Mouse (Mus musculus) CH12.LX (cell line): ENCODE results near the gene Trpc7. TPM values are rescaled to one million over a fixed set of nuclear protein-coding genes. Genes with fewer than 3 reads are reported as not detected.

Experiments
- DNase-seq: peaks from one replicate; pipeline ENCODE4 v3.0.0-alpha.2; 2013; ENCODE audit errors: extremely low read depth
- H3K27ac ChIP-seq: 2 replicates; pipeline ENCODE4 v1.5.1; 2012; ENCODE audit warnings: low read depth, mild to moderate bottlenecking, control low read depth, moderate library complexity; ENCODE audit not compliant: insufficient read depth
- H3K27me3 ChIP-seq: replicated peaks from 2 replicates; pipeline ENCODE3; 2012; ENCODE audit warnings: inconsistent platforms
- H3K36me3 ChIP-seq, 2 experiments: replicated peaks in 1 of 2; 2 replicates each; pipeline versions ENCODE3 to v1.6.1; 2012; ENCODE audit warnings: inconsistent platforms in 1 of 2, low read length in 1 of 2, mild to moderate bottlenecking in 1 of 2, mixed read lengths in 1 of 2, moderate library complexity in 1 of 2; ENCODE audit not compliant: control insufficient read depth in 1 of 2, insufficient read depth in 1 of 2
- H3K4me1 ChIP-seq, 2 experiments: 2 replicates each; pipeline ENCODE4 v1.6.1; 2012; ENCODE audit warnings: inconsistent platforms in 1 of 2, moderate library complexity in 1 of 2; ENCODE audit not compliant: insufficient read depth in 2 of 2, control insufficient read depth in 1 of 2
- H3K4me2 ChIP-seq: 2 replicates; pipeline ENCODE4 v1.6.1; 2012; ENCODE audit warnings: low read depth, mild to moderate bottlenecking, control low read depth; ENCODE audit not compliant: poor library complexity, insufficient read depth, severe bottlenecking
- H3K4me3 ChIP-seq, 3 experiments: fragments of 150-350 bp in 1 of 3; sonication (generic) in 1 of 3; replicated peaks in 1 of 3; 2 replicates each; pipeline versions ENCODE3 to v1.5.1; 2011 to 2012; ENCODE audit warnings: low read depth in 2 of 3, low read length in 2 of 3, mild to moderate bottlenecking in 2 of 3, moderate library complexity in 2 of 3, control low read depth in 1 of 3, improper control_type of control experiment in 1 of 3, inconsistent platforms in 1 of 3, mixed read lengths in 1 of 3; ENCODE audit not compliant: poor library complexity in 1 of 3
- H3K79me2 ChIP-seq: replicated peaks from 2 replicates; pipeline ENCODE4 v1.6.1; 2012; ENCODE audit warnings: mild to moderate bottlenecking, moderate library complexity; ENCODE audit not compliant: control insufficient read depth, poor library complexity, insufficient read depth, severe bottlenecking; ENCODE audit errors: extremely low read depth
- H3K9ac ChIP-seq: 2 replicates; pipeline ENCODE4 v1.6.1; 2012; ENCODE audit warnings: low read depth, mild to moderate bottlenecking, control low read depth, moderate library complexity; ENCODE audit not compliant: insufficient read depth
- H3K9me3 ChIP-seq: replicated peaks from 2 replicates; pipeline ENCODE3; 2012; ENCODE audit warnings: low read length, inconsistent platforms, mixed read lengths
- BHLHE40 ChIP-seq: IDR thresholded peaks from 2 replicates; pipeline ENCODE4 v1.6.1; 2011; ENCODE audit warnings: mild to moderate bottlenecking, low read depth, low read length, improper control_type of control experiment
- CHD1 ChIP-seq: IDR thresholded peaks from 2 replicates; pipeline ENCODE4 v1.6.1; 2012; ENCODE audit warnings: low read depth, low read length, improper control_type of control experiment, inconsistent platforms
- CTCF ChIP-seq, 2 experiments: IDR thresholded peaks in 1 of 2; conservative IDR thresholded peaks in 1 of 2; 2 replicates each; pipeline ENCODE4 v1.5.1; 2011 to 2012; ENCODE audit warnings: low read depth in 2 of 2, low read length in 2 of 2, improper control_type of control experiment in 1 of 2, inconsistent platforms in 1 of 2, mild to moderate bottlenecking in 1 of 2, moderate library complexity in 1 of 2
- EP300 ChIP-seq: IDR thresholded peaks from 2 replicates; pipeline ENCODE4 v1.6.1; 2011; ENCODE audit warnings: low read length, improper control_type of control experiment
- GABPA ChIP-seq: IDR thresholded peaks from 2 replicates; pipeline ENCODE4 v1.6.1; 2012; ENCODE audit warnings: low read depth, low read length, improper control_type of control experiment, inconsistent platforms; ENCODE audit not compliant: insufficient replicate concordance
- IRF4 ChIP-seq: IDR thresholded peaks from 2 replicates; pipeline ENCODE4 v1.6.1; 2014; ENCODE audit warnings: low read depth, mild to moderate bottlenecking, inconsistent platforms, low read length, improper control_type of control experiment
- JUN ChIP-seq: IDR thresholded peaks from 2 replicates; pipeline ENCODE4 v1.6.1; 2011; ENCODE audit warnings: low read depth, mild to moderate bottlenecking, low read length, improper control_type of control experiment, moderate library complexity; ENCODE audit not compliant: insufficient read depth
- JUND ChIP-seq: conservative IDR thresholded peaks from 2 replicates; pipeline ENCODE4 v1.6.1; 2011; ENCODE audit warnings: low read depth, low read length, improper control_type of control experiment
- KAT2A ChIP-seq: IDR thresholded peaks from 2 replicates; pipeline ENCODE4 v1.6.1; 2012; ENCODE audit warnings: low read length, improper control_type of control experiment, inconsistent platforms; ENCODE audit not compliant: insufficient replicate concordance
- MAFK ChIP-seq: IDR thresholded peaks from 2 replicates; pipeline ENCODE4 v1.6.1; 2011; ENCODE audit warnings: low read length, improper control_type of control experiment; ENCODE audit not compliant: insufficient replicate concordance
- MAX ChIP-seq: IDR thresholded peaks from 2 replicates; pipeline ENCODE4 v1.6.1; 2011; ENCODE audit warnings: low read length, improper control_type of control experiment
- MEF2A ChIP-seq: IDR thresholded peaks from 2 replicates; pipeline ENCODE4 v1.6.1; 2014; ENCODE audit warnings: low read depth, mild to moderate bottlenecking, inconsistent platforms, low read length, improper control_type of control experiment, borderline replicate concordance
- NELFE ChIP-seq: IDR thresholded peaks from 2 replicates; pipeline ENCODE4 v1.6.1; 2011; ENCODE audit warnings: low read depth, low read length, improper control_type of control experiment
- PAX5 ChIP-seq: IDR thresholded peaks from 2 replicates; pipeline ENCODE4 v1.6.1; 2012; ENCODE audit warnings: low read length, inconsistent platforms, mixed read lengths
- RAD21 ChIP-seq: IDR thresholded peaks from 2 replicates; pipeline ENCODE4 v1.6.1; 2011; ENCODE audit warnings: low read depth, mild to moderate bottlenecking, low read length, improper control_type of control experiment, moderate library complexity
- RCOR1 ChIP-seq: conservative IDR thresholded peaks from 2 replicates; pipeline ENCODE4 v1.6.1; 2012; ENCODE audit warnings: low read depth, mild to moderate bottlenecking, inconsistent platforms, low read length, improper control_type of control experiment
- USF1 ChIP-seq: IDR thresholded peaks from 2 replicates; pipeline ENCODE4 v1.6.1; 2014; ENCODE audit warnings: low read depth, mild to moderate bottlenecking, inconsistent platforms, low read length, improper control_type of control experiment
- ZNF384 ChIP-seq: IDR thresholded peaks from 2 replicates; pipeline ENCODE4 v1.6.1; 2012; ENCODE audit warnings: low read depth, low read length, improper control_type of control experiment, inconsistent platforms
- dilution Hi-C: fragments of 300-500 bp; cut with MboI; formaldehyde crosslinking; loops from 2 replicates; pipeline ENCODE4 v1.14.3; 2020; ENCODE audit warnings: low sequenced_read_pairs; ENCODE audit not compliant: extremely low pct_unique_long_range_greater_than_20kb, extremely low pct_ligation_motif_present
- in situ Hi-C: fragments of 300-500 bp; cut with MboI; formaldehyde crosslinking; loops from 3 replicates; pipeline ENCODE4 v1.14.3; 2019; ENCODE audit warnings: low sequenced_read_pairs, low pct_ligation_motif_present, low pct_unique_long_range_greater_than_20kb, mixed read lengths
- polyA plus RNA-seq: library from polyadenylated mRNA; unstranded; fragments of >175 nt; gene quantifications from 2 replicates; pipeline ENCODE4 v1.2.1, GENCODE M21; 2012; ENCODE audit warnings: low read depth; ENCODE audit not compliant: insufficient read length
- total RNA-seq, 2 experiments: library from RNA; depleted of rRNA; stranded (reverse); fragments of 300-350 nt in 1 of 2; fragments of >200 nt in 1 of 2; gene quantifications; 2 replicates each; pipeline ENCODE4 v1.2.3; 2012 to 2014

Gene Trpc7
- total and polyA plus RNA-seq, 3 experiments, result not detected

DNA sequence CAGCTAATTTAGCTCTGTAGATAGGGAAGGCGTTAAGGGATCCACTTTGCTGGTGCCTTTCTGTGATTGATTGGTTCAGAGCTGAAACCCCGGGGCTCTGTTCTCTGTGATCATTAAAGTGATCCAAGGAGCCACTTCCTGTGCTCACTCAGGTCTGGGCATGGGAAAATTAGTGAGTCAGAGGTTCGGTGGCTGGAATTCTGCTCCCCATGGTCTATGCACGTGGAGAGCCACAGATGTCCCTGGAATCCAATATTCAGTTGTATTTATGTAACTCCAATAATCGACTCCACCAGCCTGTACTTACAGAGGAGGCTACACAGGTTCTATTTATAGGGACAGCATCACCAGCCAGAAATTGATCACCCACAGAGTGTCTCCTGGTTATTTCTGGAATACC, 129.6 kb downstream of the Trpc7 start:
- dilution Hi-C loops, result no loop called here
- H3K4me2 ChIP-seq, result no peak overlapping the region
- in situ Hi-C loops, result no loop called here
- no peak for DNase-seq
- no peaks in the 10 kb centered on the region for H3K4me1 ChIP-seq
- no peak for TF ChIP-seq CHD1
- no peak for TF ChIP-seq MAFK
- peaks cover 78% of the 10 kb centered on the region for H3K27me3 ChIP-seq
- H3K9me3 ChIP-seq, result peaks cover 10% of the 10 kb centered on the region
- H3K4me3 ChIP-seq, result no peak overlapping the region
- H3K9ac ChIP-seq, result no peak overlapping the region
- H3K27ac ChIP-seq, result no peak overlapping the region
- no peaks in the 10 kb centered on the region for H3K36me3 ChIP-seq
- no peaks in the 10 kb centered on the region for H3K79me2 ChIP-seq

DNA sequence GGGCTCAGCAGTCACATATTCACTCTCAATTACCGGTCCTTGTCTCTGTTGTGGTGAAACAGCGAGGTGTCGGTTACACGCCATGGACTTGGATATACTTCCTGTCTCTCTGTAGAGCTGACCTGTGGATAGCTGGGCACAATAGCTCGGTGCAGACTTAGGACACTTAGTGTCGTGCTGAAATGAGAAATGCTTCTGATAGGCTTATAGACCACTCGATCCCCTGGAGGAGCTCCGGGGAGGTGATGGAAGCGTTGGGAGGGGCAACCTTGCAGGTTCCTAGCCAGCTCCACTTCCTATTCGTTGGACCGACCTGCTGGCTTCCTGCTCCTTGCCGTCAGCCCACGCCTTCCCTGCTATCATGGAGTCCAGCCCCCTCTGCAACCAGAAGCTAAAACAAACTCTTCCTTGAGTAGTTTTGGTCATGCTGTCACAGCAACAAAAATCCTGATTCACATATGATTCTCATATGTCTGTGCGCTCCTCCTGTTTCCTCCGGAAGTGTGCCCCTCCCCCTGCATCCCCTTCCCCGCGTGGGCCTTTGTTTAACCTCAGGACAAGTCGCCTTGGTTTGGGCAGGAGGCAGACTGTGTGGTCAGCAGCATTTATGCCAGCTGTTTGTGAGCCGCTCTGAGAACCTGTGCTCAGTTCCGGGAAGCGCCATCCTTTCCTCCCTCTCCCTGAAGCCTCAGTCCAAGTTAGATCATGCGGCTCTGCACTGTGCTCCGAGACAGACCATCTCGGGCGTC, 130.3 kb downstream of the Trpc7 start:
- DNase-seq, result no peak
- Histone ChIP-seq H3K9ac (no peak overlapping the region), H3K79me2 (no peaks in the 10 kb centered on the region), H3K4me3 (no peak overlapping the region), H3K27ac (no peak overlapping the region), H3K4me2 (no peak overlapping the region), H3K36me3 (no peaks in the 10 kb centered on the region), H3K4me1 (no peaks in the 10 kb centered on the region), H3K9me3 (peaks cover 6% of the 10 kb centered on the region), H3K27me3 (peaks cover 82% of the 10 kb centered on the region)
- no peak for TF ChIP-seq USF1
- no peak for TF ChIP-seq CTCF (conservative IDR thresholded peaks at IDR 0.05 in 1 of 2, IDR thresholded peaks at IDR 0.05 in 1 of 2; ENCODE audit: low read depth in 2 of 2, low read length in 2 of 2)
- no peak for TF ChIP-seq JUND
- TF ChIP-seq BHLHE40, result no peak
- TF ChIP-seq MAX, result no peak
- no peak for TF ChIP-seq NELFE
- TF ChIP-seq KAT2A, result no peak
- no peak for TF ChIP-seq MEF2A
- TF ChIP-seq MAFK, result no peak
- no peak for TF ChIP-seq EP300
- no peak for TF ChIP-seq ZNF384
- no peak for TF ChIP-seq IRF4
- no peak for TF ChIP-seq RCOR1
- no peak for TF ChIP-seq PAX5
- TF ChIP-seq RAD21, result no peak
- no peak for TF ChIP-seq GABPA
- TF ChIP-seq JUN, result no peak
- dilution Hi-C loops (no loop called here), in situ Hi-C loops (no loop called here)
